Mouse (Mus musculus) lung, adult 2 months (tissue): ENCODE results near the gene Klhdc7b.

Experiments used
- CTCF ChIP-seq: fragments of 200-500 bp; IDR thresholded peaks from 2 replicates; pipeline ENCODE4 v1.5.1; 2011; ENCODE audit warnings: mild to moderate bottlenecking, low read length, control low read depth; ENCODE audit not compliant: insufficient read depth
- POLR2A ChIP-seq: fragments of 200-500 bp; IDR thresholded peaks from 2 replicates; pipeline ENCODE4 v1.6.1; 2011; ENCODE audit warnings: low read depth, mild to moderate bottlenecking, control low read depth, low read length, borderline replicate concordance; ENCODE audit errors: extremely low read depth

DNA sequence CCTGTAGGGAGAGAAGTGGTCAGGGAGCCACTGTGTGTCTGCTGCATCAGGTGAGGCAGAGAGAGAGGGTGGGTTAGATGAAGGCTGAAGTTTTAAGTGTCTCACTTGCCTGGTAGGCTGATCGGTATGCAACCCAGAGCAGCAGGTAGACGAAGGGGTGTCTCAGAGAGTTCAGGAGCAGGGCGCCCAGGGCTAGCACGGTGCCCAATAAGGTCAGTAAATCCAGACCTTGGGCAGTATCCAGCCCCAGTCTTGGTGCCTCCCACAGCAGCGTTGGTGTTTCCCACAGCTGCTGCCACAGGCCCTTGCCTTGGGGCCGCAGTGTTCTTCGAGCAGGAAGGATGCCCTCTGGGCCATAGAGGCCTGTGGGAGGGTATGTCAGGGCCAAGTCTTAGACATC, 30.3 kb upstream of the Klhdc7b start:
- TF ChIP-seq CTCF = no peak
- TF ChIP-seq POLR2A = no peak
